Mouse (Mus musculus) megakaryocyte, embryonic 14.5 days (primary cell): ENCODE results near the gene Agap3.

Source experiments
- FLI1 ChIP-seq: IDR thresholded peaks from 2 replicates; pipeline ENCODE4 v1.6.1; 2012; ENCODE audit warnings: low read length, inconsistent platforms, mixed read lengths
- GATA1 ChIP-seq: IDR thresholded peaks from 3 replicates; pipeline ENCODE4 v1.6.1; 2012; ENCODE audit warnings: mixed read lengths, low read length, inconsistent platforms, borderline replicate concordance

- TF ChIP-seq FLI1 (no peak), GATA1 (no peak)
Measured at GRCm38 (mm10) chr5:24496756-24497155, 44.8 kb downstream of the Agap3 start.
